Mouse (Mus musculus) heart, embryonic 12.5 days (tissue): ENCODE data around the gene Shc4. TPM values are rescaled to one million over a fixed set of nuclear protein-coding genes. Genes with fewer than 3 reads are reported as not detected.
A peak's percentile ranks its signal among the peaks of the same experiment; 100 is the strongest.

Experiments used
- ATAC-seq: fragments of 200-750 bp; cut with Nextera tagmentation; 2 replicates; pipeline ENCODE4 v1.8.0; 2017; ENCODE audit warnings: moderate TSS enrichment, moderate library complexity; ENCODE audit not compliant: insufficient number of reproducible peaks, low FRiP score
- H3K27ac ChIP-seq: fragments of 300-500 bp; sonication (generic); 2 replicates; pipeline ENCODE4 v1.5.1; 2016; ENCODE audit warnings: mild to moderate bottlenecking, moderate library complexity; ENCODE audit not compliant: poor library complexity, severe bottlenecking
- H3K27me3 ChIP-seq: fragments of 300-500 bp; sonication (generic); replicated peaks from 2 replicates; pipeline ENCODE4 v1.6.1; 2016; ENCODE audit warnings: mild to moderate bottlenecking, moderate library complexity
- H3K36me3 ChIP-seq: fragments of 300-500 bp; sonication (generic); 2 replicates; pipeline ENCODE4 v1.6.1; 2016; ENCODE audit warnings: mild to moderate bottlenecking, moderate library complexity
- H3K4me1 ChIP-seq: fragments of 300-500 bp; sonication (generic); replicated peaks from 2 replicates; pipeline ENCODE4 v1.6.1; 2016; ENCODE audit warnings: mild to moderate bottlenecking
- H3K4me2 ChIP-seq: fragments of 300-500 bp; sonication (generic); 2 replicates; pipeline ENCODE4 v1.6.1; 2016; ENCODE audit warnings: mild to moderate bottlenecking, moderate library complexity
- H3K4me3 ChIP-seq: fragments of 300-500 bp; sonication (generic); 2 replicates; pipeline ENCODE4 v1.5.1; 2016; ENCODE audit warnings: mild to moderate bottlenecking
- H3K9ac ChIP-seq: fragments of 300-500 bp; sonication (generic); 2 replicates; pipeline ENCODE4 v1.6.1; 2016; ENCODE audit warnings: mild to moderate bottlenecking, moderate library complexity
- H3K9me3 ChIP-seq: fragments of 300-500 bp; sonication (generic); replicated peaks from 2 replicates; pipeline ENCODE4 v1.6.1; 2016; ENCODE audit warnings: mild to moderate bottlenecking, moderate library complexity
- WGBS: fragments of 180-500 bp; shearing (Covaris S2); methylation state at CpG from one replicate; pipeline ENCODE4 v1.1.7; 2016; 5-methylcytosine and 5-hydroxymethylcytosine counted together
- polyA plus RNA-seq: library from polyadenylated mRNA; unstranded; fragments of >200 nt; fragmentation: Nextera tagmentation; extraction: Ambion mirVana; gene quantifications from 2 replicates; pipeline ENCODE4 v1.2.1, GENCODE M21; 2016

Shc4 gene
- polyA plus RNA-seq, 1 experiment from 2014 or later: 1.6 TPM

DNA sequence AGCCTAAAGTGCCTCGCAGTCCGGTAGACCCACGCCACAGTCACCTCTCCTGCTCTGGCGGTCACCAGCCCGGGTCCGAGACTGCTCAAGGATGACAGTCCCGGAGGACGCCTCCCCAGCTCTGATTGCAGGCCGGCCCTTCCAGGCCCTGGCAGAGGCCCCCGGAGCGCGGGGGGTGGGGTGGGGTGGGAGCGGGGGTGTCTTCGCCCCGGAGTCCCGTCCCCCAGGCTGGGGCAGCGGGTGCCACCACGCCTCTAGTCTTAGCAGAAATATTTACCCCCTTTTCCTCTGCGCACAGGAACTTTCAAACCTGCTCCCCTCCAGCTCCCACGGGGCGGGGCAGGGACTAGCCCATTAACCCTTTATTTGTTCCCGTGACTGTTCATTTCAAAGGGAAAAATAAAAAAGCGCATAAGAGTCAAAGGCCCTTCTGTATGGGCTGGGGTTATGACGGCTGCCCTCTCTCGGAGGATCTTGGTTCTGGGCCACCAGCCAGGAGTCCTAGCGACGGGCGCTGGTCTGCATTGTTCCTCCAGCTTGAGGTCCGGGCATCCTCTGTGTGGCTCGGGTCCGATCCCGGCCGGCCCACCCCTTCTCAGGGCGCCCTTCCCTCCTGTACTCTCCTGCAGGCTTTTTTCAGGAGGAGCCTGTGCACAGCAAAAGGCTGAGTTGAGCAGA is 401 bp downstream of the Shc4 start:
- Histone ChIP-seq H3K9me3 (no peaks in the 10 kb centered on the region), H3K27ac (no peak overlapping the region), H3K4me1 (peaks cover 8% of the 10 kb centered on the region; the same call in 1 of the 2 replicates), H3K36me3 (no peaks in the 10 kb centered on the region), H3K4me2 (peak overlapping the region; percentile 99), H3K9ac (peak overlapping the region; percentile 71), H3K4me3 (peak overlapping the region; percentile 56), H3K27me3 (peaks cover 47% of the 10 kb centered on the region)
- WGBS: under 1% methylated on average over 34 of the region's 34 CpGs
- peak; percentile 71 for ATAC-seq

GRCm38 (mm10) chr2:125723086-125723407 is 901 bp downstream of the Shc4 start:
- H3K9ac ChIP-seq: peak overlapping the region; percentile 71
- H3K4me3 ChIP-seq: peak overlapping the region; percentile 56
- H3K27ac ChIP-seq: no peak overlapping the region
- ATAC-seq: no peak
- peaks cover 47% of the 10 kb centered on the region for H3K27me3 ChIP-seq
- no peaks in the 10 kb centered on the region for H3K36me3 ChIP-seq
- no peaks in the 10 kb centered on the region for H3K9me3 ChIP-seq
- H3K4me2 ChIP-seq: peak overlapping the region; percentile 99
- H3K4me1 ChIP-seq: peaks cover 8% of the 10 kb centered on the region; the same call in 1 of the 2 replicates
- WGBS: 3% methylated on average over 18 of the region's 18 CpGs

- Histone ChIP-seq H3K27me3 (peaks cover 14% of the 10 kb centered on the region), H3K27ac (no peak overlapping the region), H3K4me1 (no peaks in the 10 kb centered on the region), H3K9me3 (no peaks in the 10 kb centered on the region), H3K36me3 (no peaks in the 10 kb centered on the region), H3K9ac (no peak overlapping the region), H3K4me2 (no peak overlapping the region), H3K4me3 (no peak overlapping the region)
- ATAC-seq: no peak
- WGBS: 76% methylated on average over 8 of the region's 8 CpGs
Observed at GRCm38 (mm10) chr2:125716599-125716998, 7.3 kb downstream of the Shc4 start.

DNA sequence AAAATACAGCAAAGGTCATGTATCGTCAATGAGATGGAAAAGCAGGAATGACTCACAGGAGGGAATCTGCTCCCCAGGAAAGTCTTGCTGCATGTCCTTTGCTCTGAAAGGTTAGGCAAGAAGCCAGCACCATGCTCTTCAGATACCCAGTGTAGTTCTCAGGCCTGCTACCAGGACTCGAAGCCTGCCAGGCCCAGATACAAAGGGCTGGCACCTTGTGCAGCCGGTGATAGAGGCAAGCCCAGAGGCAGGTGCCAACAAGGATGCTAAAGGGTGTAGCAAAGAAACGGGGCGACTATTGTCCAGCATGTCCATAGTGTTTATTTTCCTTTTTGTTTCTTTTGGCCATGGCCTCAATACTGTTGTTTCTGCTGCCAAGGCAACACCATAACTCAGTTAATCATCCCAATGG is 17.4 kb downstream of the Shc4 start:
- H3K4me1 ChIP-seq: no peaks in the 10 kb centered on the region
- 72% methylated on average over 5 of the region's 5 CpGs for WGBS
- no peaks in the 10 kb centered on the region for H3K27me3 ChIP-seq
- no peaks in the 10 kb centered on the region for H3K9me3 ChIP-seq
- H3K36me3 ChIP-seq: no peaks in the 10 kb centered on the region
- no peak for ATAC-seq
- no peak overlapping the region for H3K4me2 ChIP-seq
- no peak overlapping the region for H3K27ac ChIP-seq
- H3K9ac ChIP-seq: no peak overlapping the region
- H3K4me3 ChIP-seq: no peak overlapping the region

DNA sequence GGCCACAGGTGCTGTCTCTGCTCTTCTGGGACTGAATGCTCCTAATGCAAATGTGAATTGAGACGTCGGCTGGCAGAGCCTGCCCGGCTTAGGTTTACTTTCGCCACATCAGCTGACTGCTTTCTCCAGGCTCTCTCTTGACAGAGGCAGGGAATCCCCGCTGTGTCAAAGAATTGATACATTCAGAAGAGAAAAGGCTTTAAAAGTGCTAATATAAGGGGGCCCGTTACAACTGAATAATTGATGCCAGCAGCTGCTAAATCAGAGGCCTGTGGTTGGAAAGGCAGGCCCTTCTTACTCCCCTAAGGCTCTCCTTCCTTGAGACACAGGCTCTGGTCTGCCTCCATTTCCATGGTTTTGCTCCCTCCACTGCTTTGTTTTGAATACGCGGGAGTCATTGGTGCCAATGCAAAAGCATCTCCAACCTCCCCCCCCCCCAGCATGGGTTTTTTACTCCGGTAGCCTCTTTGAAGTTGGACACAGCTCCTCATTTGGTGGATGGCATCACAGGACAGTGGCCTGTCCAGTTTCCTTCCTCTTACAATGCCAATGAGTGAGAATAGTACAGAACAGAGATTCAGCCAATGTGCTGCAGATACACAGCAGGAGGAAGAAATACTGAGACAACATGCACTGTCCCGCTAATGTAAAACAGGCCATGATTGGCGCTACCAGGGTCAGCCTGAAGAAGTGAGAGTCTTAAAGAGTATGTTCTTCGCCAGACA is 18.9 kb downstream of the Shc4 start:
- no peak for ATAC-seq
- Histone ChIP-seq H3K27me3 (no peaks in the 10 kb centered on the region), H3K36me3 (no peaks in the 10 kb centered on the region), H3K4me2 (no peak overlapping the region), H3K9ac (no peak overlapping the region), H3K4me1 (no peaks in the 10 kb centered on the region), H3K9me3 (no peaks in the 10 kb centered on the region), H3K27ac (no peak overlapping the region), H3K4me3 (no peak overlapping the region)
- 63% methylated on average over 12 of the region's 12 CpGs for WGBS

- no peak overlapping the region for H3K4me3 ChIP-seq
- H3K27me3 ChIP-seq: no peaks in the 10 kb centered on the region
- no peak overlapping the region for H3K9ac ChIP-seq
- WGBS: 77% methylated on average over 2 of the region's 2 CpGs
- no peaks in the 10 kb centered on the region for H3K36me3 ChIP-seq
- H3K27ac ChIP-seq: no peak overlapping the region
- no peak overlapping the region for H3K4me2 ChIP-seq
- H3K4me1 ChIP-seq: no peaks in the 10 kb centered on the region
- ATAC-seq: no peak
- H3K9me3 ChIP-seq: no peaks in the 10 kb centered on the region
Observed at GRCm38 (mm10) chr2:125702851-125703250, 21.1 kb downstream of the Shc4 start.

DNA sequence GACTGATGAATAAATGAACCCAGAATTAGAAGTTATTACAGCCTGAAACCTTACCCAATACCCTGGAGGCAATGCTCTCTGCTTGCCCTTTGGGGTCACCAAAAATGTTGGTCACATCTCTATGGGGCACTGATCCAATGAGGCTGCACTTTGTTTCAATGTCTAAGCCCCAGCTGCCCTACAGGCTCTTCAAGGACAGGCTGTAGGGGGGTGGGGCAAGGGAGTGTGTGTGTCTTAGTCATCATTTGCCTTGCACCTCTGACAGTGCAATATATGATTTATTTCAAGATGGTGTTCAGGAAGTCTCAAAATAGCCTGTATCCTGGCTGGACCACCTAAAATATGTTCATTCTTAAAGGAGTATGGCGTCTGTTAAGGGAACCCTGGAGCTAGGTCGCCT is 22.3 kb downstream of the Shc4 start:
- Histone ChIP-seq H3K4me1 (no peaks in the 10 kb centered on the region), H3K4me3 (no peak overlapping the region), H3K4me2 (no peak overlapping the region), H3K9ac (no peak overlapping the region), H3K27me3 (no peaks in the 10 kb centered on the region), H3K27ac (no peak overlapping the region), H3K9me3 (no peaks in the 10 kb centered on the region), H3K36me3 (no peaks in the 10 kb centered on the region)
- 84% methylated on average over 2 of the region's 2 CpGs for WGBS
- no peak for ATAC-seq

DNA sequence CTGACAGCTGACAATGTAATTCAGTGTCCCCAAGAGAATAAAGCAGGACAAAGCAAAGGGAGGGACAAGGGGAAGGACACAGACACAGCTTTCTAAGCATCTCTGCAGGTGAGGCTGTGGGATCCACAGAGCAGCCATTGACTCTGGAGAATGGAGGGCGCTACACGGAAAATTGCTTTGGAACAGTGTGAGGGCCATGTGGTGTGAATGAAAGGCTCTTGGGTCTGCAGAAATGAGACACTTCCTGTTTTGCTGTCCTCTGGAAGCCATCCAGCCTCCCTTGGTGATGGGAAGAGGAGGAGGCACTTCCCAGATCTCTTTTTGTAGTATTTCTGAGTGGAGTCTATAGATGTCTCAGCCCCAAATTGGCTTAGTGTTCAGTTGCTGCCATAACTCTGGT is 27.7 kb downstream of the Shc4 start:
- H3K9ac ChIP-seq: no peak overlapping the region
- 0 out of 2 replicates have a peak, but pooled peaks cover 8% of the 10 kb centered on the region for H3K4me1 ChIP-seq
- H3K4me2 ChIP-seq: no peak overlapping the region
- WGBS: 61% methylated on average over 2 of the region's 2 CpGs
- 0 out of 2 replicates have a peak overlapping the region, but pooled peaks have one; percentile 27 for H3K27ac ChIP-seq
- no peaks in the 10 kb centered on the region for H3K9me3 ChIP-seq
- no peak overlapping the region for H3K4me3 ChIP-seq
- H3K27me3 ChIP-seq: no peaks in the 10 kb centered on the region
- H3K36me3 ChIP-seq: no peaks in the 10 kb centered on the region
- no peak for ATAC-seq

DNA sequence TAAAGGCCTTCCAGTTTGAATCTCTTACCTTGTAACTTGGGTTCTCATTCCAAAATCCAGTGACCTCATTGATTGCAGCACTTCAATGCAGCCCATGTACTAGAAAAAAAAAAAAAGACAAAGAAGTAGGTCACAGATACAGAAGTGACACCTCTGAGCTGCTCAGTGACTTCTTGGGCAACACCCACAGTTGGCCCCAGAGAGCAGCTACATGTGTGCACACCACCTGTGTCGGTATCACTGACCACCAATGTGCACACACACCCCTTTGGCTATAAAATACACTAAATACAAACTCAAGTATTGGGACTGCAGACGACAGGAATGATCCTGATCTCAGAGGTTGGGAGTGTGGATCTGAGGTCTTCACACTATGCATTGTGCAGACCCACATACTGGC is 29.1 kb downstream of the Shc4 start:
- Histone ChIP-seq H3K4me1 (0 out of 2 replicates have a peak, but pooled peaks cover 8% of the 10 kb centered on the region), H3K4me2 (no peak overlapping the region), H3K27ac (no peak overlapping the region), H3K27me3 (no peaks in the 10 kb centered on the region), H3K36me3 (no peaks in the 10 kb centered on the region), H3K4me3 (no peak overlapping the region), H3K9me3 (no peaks in the 10 kb centered on the region), H3K9ac (no peak overlapping the region)
- 75% methylated on average over 2 of the region's 2 CpGs for WGBS
- no peak for ATAC-seq

DNA sequence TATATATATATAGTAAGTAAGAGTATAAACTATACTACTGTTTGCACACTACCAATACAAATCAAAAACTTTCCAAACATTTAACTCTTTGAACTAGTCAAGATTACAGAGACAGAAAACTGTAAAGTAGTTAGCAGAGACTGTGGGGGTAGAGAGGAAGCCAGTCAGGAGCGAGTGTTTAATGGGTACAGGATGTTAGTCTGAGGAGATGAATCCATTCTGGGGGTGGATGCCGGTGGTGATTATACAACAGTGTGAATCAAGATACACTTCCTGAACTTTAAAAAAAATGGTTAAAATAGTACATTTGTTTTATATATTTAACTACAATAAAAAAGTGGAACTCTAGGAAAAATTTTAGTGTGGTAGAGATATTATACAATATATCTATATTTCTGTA is 31.9 kb downstream of the Shc4 start:
- H3K4me3 ChIP-seq: no peak overlapping the region
- no peak for ATAC-seq
- H3K27me3 ChIP-seq: no peaks in the 10 kb centered on the region
- whole genome bisulfite sequencing: 52% methylated on average over 2 of the region's 2 CpGs
- H3K4me2 ChIP-seq: no peak overlapping the region
- no peaks in the 10 kb centered on the region for H3K36me3 ChIP-seq
- no peak overlapping the region for H3K9ac ChIP-seq
- no peak overlapping the region for H3K27ac ChIP-seq
- no peaks in the 10 kb centered on the region for H3K9me3 ChIP-seq
- H3K4me1 ChIP-seq: 0 out of 2 replicates have a peak, but pooled peaks cover 8% of the 10 kb centered on the region

GRCm38 (mm10) chr2:125685441-125686150 is 38.4 kb downstream of the Shc4 start:
- Histone ChIP-seq H3K4me3 (no peak overlapping the region), H3K9ac (no peak overlapping the region), H3K9me3 (no peaks in the 10 kb centered on the region), H3K36me3 (no peaks in the 10 kb centered on the region), H3K27me3 (no peaks in the 10 kb centered on the region), H3K4me1 (peaks cover 19% of the 10 kb centered on the region), H3K27ac (peak overlapping the region; percentile 18; the same call in 1 of the 2 replicates), H3K4me2 (0 out of 2 replicates have a peak overlapping the region, but pooled peaks have one; percentile 6)
- WGBS: 43% methylated on average over 9 of the region's 9 CpGs
- ATAC-seq: no peak
